Mouse (Mus musculus): Measurements from ENCODE around the gene Hspb8.

Gene Hspb8

GRCm38 (mm10) chr5:116422699-116423201 is at the start of gene Hspb8:
Gene Hspb8 (minus strand): TSS chr5:116422864.
- in situ Hi-C loops (cut with MboI; ENCODE audit: low sequenced_read_pairs) = no loop called here

- in situ Hi-C loops (cut with MboI; ENCODE audit: low sequenced_read_pairs) = no loop called here
Measured at GRCm38 (mm10) chr5:116461354-116462042, 38.8 kb upstream of the Hspb8 start.

- in situ Hi-C loops (cut with MboI; ENCODE audit: low sequenced_read_pairs) = no loop called here
Measured at GRCm38 (mm10) chr5:116459970-116460369, 37.3 kb upstream of the Hspb8 start.

- in situ Hi-C loops (cut with MboI; ENCODE audit: low sequenced_read_pairs) = no loop called here
Measured at GRCm38 (mm10) chr5:116457791-116458190, 35.1 kb upstream of the Hspb8 start.

- in situ Hi-C loops (cut with MboI; ENCODE audit: low sequenced_read_pairs) = no loop called here
Measured at GRCm38 (mm10) chr5:116456796-116457515, 34.3 kb upstream of the Hspb8 start.

GRCm38 (mm10) chr5:116453401-116453851 is 30.8 kb upstream of the Hspb8 start:
- in situ Hi-C loops (cut with MboI; ENCODE audit: low sequenced_read_pairs) = no loop called here

GRCm38 (mm10) chr5:116450901-116451300 is 28.2 kb upstream of the Hspb8 start:
- in situ Hi-C loops (cut with MboI; ENCODE audit: low sequenced_read_pairs) = no loop called here

GRCm38 (mm10) chr5:116449522-116450225 is 27.0 kb upstream of the Hspb8 start:
- in situ Hi-C loops (cut with MboI; ENCODE audit: low sequenced_read_pairs) = no loop called here

- in situ Hi-C loops (cut with MboI; ENCODE audit: low sequenced_read_pairs) = no loop called here
Measured at GRCm38 (mm10) chr5:116448409-116449191, 25.9 kb upstream of the Hspb8 start.

- in situ Hi-C loops (cut with MboI; ENCODE audit: low sequenced_read_pairs) = no loop called here
Measured at GRCm38 (mm10) chr5:116447821-116448350, 25.2 kb upstream of the Hspb8 start.

GRCm38 (mm10) chr5:116446552-116446951 is 23.9 kb upstream of the Hspb8 start:
- in situ Hi-C loops (cut with MboI; ENCODE audit: low sequenced_read_pairs) = no loop called here

- in situ Hi-C loops (cut with MboI; ENCODE audit: low sequenced_read_pairs) = no loop called here
Measured at GRCm38 (mm10) chr5:116445634-116446367, 23.1 kb upstream of the Hspb8 start.

- in situ Hi-C loops (cut with MboI; ENCODE audit: low sequenced_read_pairs) = no loop called here
Measured at GRCm38 (mm10) chr5:116444517-116444916, 21.9 kb upstream of the Hspb8 start.

- in situ Hi-C loops (cut with MboI; ENCODE audit: low sequenced_read_pairs) = no loop called here
Measured at GRCm38 (mm10) chr5:116443459-116443940, 20.8 kb upstream of the Hspb8 start.

GRCm38 (mm10) chr5:116442697-116443458 is 20.2 kb upstream of the Hspb8 start:
- in situ Hi-C loops (cut with MboI; ENCODE audit: low sequenced_read_pairs) = no loop called here

GRCm38 (mm10) chr5:116440251-116440650 is 17.6 kb upstream of the Hspb8 start:
- in situ Hi-C loops (cut with MboI; ENCODE audit: low sequenced_read_pairs) = no loop called here

- in situ Hi-C loops (cut with MboI; ENCODE audit: low sequenced_read_pairs) = no loop called here
Measured at GRCm38 (mm10) chr5:116438328-116438727, 15.7 kb upstream of the Hspb8 start.

- in situ Hi-C loops (cut with MboI; ENCODE audit: low sequenced_read_pairs) = no loop called here
Measured at GRCm38 (mm10) chr5:116436117-116436516, 13.5 kb upstream of the Hspb8 start.
